Mouse (Mus musculus) induced T-regulatory cell, adult 2 months (primary cell): ENCODE measurements around the gene Gde1.

Source experiments
- DNase-seq: peaks from one replicate; pipeline ENCODE4 v3.0.0-alpha.2; 2012; ENCODE audit warnings: low read depth

Gene Gde1

DNA sequence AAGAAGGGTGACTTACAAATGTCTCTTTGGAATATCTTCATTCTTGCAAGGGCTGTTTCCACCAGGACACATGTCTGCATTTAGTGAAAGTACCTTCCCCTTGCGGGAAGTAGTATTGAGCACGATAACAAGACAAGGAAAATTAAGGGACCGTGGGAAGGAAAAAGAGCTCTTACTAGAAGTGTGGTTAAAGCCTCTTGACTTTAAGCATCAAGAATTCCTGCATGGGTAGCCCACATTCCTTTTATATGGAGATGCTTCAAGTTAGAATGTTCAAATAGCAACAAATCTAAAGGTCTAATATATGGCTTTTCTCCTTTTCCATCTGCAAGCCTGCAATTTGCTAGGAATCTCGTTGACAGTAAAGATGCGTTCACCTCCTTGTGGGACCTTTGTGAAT is 910 bp upstream of the Gde1 start:
- no peak for DNase-seq

DNA sequence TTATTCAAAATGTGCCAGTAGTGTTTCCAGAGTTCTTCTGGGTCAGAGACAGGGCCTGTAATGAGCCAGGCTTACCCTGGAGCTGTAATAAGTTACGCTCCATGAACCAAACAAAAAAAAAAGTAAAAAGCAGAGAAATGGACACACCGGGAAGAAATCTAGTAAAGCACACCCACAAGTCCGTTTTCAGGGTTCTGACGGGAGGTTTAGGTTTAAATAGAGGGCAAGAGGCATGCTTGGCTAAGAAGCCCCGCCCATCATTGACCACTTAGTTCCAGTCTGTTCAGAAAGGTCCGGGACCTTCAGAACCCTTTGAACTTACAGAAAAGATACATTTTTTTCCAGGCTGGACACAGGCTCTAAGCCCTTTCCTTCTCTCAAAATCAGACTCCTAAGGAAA is 473 bp upstream of the Gde1 start:
- no peak for DNase-seq

- peak; percentile 40 for DNase-seq
Measured at GRCm38 (mm10) chr7:118704001-118704850, 1.4 kb downstream of the Gde1 start.

DNA sequence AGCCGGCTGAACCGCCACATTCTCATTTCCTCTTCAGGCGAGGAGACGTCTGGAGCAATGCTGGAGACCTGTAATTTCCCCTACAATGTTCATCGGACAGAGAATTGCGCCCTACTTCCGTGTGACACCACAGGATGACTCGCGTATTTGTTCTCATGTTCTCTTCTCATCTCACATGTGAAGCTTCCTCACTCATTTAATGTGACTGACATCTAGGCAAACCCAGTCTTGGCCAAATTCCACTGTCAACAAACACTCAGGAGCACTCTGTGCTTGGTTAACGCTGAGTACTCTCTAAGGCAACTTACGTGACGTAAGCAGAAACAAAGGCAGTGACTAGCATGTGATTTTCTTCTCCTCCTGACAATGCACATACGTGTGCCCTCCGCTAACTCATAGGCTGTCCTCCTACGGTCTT is 2.4 kb downstream of the Gde1 start:
- no peak for DNase-seq

- DNase-seq = no peak
Measured at GRCm38 (mm10) chr7:118698882-118699281, 6.7 kb downstream of the Gde1 start.

- DNase-seq = no peak
Measured at GRCm38 (mm10) chr7:118697168-118697567, 8.4 kb downstream of the Gde1 start.

DNA sequence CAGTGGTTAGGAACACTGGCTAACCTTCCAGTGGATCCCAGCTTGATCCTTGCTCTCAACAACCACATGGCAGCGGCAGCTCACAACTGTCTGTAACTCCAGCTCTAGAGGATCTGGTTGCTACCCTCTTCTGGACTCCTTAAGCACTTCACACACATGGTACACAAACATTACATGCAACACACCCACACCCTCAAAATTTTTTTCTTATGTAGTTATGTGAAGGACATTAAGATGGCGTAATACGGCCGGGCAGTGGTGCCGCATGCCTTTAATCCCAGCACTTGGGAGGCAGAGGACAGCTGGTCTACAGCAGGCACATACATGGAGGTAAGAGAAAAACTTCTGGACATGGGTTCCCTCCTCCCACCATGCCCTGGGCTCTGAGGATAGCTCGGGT is 9.4 kb downstream of the Gde1 start:
- no peak for DNase-seq

DNA sequence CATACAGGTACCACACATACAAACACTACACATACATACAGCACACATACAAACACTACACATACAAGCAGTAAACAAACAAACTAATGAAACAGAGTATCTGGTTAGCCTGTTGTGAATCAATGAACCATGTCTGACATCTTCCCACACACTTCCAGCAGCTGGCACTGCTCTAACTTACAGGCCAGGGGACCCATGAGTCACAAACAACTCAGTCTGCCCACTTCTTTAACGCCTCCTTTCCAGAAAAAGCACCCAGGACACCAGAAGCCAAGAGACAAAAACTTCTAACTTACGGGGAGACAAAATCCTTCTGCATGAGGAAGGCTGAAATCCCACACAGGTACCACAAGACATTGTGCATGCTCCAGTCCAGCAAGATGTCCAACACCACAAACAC is 14.3 kb downstream of the Gde1 start:
- no peak for DNase-seq

DNA sequence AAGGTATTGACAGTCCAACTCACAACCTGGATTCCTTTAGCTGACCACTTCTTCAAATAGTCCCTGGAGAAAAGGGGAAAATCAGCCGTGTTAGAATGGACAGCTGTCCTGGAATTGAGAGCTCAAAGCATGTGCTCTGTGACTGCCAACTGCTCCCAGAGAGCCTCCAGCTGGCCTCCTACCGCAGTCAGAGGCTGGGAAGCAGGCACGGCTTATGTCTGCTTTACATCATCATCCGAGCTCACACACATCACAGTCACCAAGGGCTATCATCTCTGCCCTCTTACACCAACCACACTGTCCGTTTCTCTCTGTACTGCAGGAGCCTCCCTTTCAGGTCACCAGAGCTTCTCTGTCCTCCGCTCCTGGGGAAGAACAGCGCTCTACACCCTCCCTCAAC is 16.5 kb downstream of the Gde1 start:
- DNase-seq = no peak

GRCm38 (mm10) chr7:118688199-118688598 is 17.4 kb downstream of the Gde1 start:
- DNase-seq = peak; percentile 68

DNA sequence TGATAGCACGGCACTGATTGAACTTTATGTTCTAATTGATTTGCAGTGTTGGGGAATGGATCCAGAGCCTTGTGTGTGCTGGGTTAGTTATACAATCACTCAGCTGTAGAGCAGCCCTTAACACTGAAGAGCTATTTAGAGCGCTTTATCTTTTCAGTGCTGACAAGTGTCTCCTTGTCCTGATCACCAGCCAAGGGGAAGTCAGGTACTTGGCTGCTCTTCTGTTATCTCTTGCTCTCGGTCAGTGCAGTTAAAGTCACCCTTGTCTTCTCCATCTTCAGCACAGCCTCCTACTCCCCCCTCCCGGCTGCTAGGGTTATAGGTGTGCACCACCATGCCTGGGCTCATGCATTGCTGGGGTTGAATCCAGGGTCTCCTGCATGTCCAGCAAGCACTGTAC is 28.8 kb downstream of the Gde1 start:
- no peak for DNase-seq

GRCm38 (mm10) chr7:118670142-118670541 is 35.4 kb downstream of the Gde1 start:
- DNase-seq = no peak

DNA sequence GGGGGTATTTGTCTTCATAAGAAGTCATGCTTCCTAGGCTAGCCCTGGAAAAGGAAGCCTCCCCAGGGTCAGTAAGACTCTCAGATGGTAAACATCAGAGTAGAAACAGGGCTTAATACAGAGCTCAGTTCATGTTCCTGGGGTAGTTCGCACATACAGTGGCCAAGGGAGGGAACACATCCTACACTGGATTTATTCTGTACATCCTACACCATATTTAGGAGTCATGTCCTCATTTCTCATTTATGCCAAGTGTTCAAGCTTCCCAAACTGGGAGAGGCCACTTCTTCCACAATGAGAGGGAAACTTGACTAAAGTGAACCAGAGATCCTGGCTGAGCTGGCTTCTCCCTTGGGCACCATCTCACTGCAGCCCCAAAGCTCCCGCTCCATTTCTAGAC is 37.8 kb downstream of the Gde1 start:
- DNase-seq = no peak

GRCm38 (mm10) chr7:118656730-118657129 is 48.8 kb downstream of the Gde1 start:
- DNase-seq = no peak

DNA sequence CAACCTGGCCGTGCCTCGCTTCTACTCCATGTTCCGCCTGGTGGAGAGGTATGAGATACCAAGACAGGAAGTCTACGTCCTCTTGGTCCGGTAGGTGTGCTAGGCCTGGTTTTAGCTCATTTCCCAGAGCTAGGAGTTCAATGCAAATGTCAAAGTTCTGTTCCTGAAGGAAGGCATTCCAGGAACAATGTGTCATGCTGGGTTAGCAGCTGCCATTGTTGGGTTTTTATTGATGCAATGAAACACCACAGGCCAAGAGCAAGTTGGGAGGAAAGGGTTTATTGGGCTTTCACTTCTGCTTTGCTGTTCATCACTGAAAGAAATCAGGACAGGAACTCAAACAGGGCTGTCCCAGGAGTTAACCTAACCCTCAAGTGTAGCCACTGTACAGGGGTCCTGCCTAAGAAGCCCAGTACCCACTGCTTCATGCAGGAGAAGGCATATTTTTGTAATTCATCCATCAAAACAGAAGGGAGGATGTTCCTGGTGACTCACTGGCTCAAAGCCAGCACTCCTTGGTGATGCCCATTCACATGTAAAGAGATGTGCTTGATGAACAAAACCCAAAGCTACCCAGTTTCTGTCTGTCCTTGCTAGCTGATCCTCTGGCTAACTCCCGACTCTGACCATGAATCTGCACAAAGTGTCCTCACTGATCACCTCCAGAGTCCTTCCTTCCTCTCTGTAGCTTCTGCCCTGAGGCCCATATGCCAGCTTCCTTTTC is 52.8 kb downstream of the Gde1 start:
- DNase-seq = no peak

DNA sequence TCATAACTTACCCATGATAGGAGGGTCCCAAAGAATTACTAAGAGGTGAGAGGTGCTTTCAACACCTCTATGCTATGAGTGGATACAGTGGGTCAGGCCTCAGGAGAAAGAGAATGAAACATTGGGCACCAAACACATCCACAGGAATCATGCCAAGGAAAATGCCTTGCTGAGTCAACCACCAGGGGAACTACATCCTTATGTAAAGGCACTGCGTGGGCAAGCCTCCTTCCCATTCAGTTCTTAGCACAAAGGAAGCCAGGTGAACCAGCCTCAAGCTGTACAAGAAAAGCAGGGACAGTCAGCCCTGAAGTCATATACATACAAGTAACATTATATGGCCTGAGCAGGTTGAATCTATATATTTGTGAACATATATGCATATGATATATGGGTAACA is 54.7 kb downstream of the Gde1 start:
- DNase-seq = no peak

GRCm38 (mm10) chr7:118650119-118650518 is 55.5 kb downstream of the Gde1 start:
- no peak for DNase-seq

DNA sequence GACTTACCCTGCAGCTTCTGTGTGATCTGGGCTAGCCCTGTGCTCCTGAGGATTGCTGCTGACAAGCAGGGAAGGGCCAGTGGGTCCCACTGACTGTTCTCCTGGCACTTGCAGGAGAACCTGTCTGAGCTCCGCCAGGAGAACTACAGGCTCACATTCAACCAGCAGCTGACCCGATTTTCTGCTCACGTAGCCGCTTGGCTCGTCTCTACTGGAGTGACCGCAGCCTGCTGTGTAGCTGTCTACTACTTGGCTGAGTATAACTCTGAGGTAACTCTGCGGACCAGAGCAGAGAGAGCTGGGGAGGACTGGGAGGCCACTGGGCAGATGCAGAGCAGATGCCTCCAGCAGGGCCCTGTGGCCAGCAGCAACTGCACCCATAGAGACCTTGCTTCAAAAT is 56.2 kb downstream of the Gde1 start:
- DNase-seq = no peak

GRCm38 (mm10) chr7:118646237-118646636 is 59.3 kb downstream of the Gde1 start:
- no peak for DNase-seq
